Mouse (Mus musculus) hindbrain, postnatal 0 days (tissue): ENCODE measurements around the gene Fam184a. TPM values are rescaled to one million over a fixed set of nuclear protein-coding genes. Genes with fewer than 3 reads are reported as not detected.
A peak's percentile ranks its signal among the peaks of the same experiment; 100 is the strongest.

Source experiments
- ATAC-seq: fragments of 200-750 bp; cut with Nextera tagmentation; 2 replicates; pipeline ENCODE4 v1.8.0; 2017; ENCODE audit warnings: mild to moderate bottlenecking, moderate TSS enrichment, moderate library complexity
- DNase-seq: peaks from one replicate; pipeline ENCODE4 v3.0.0-alpha.2; 2015; ENCODE audit warnings: low spot score
- H3K27ac ChIP-seq: fragments of 300-500 bp; sonication (generic); 2 replicates; pipeline ENCODE4 v1.5.1; 2014; ENCODE audit warnings: mild to moderate bottlenecking
- H3K27me3 ChIP-seq: fragments of 300-500 bp; sonication (generic); 2 replicates; pipeline ENCODE4 v1.6.1; 2014; ENCODE audit warnings: low read length, mixed read lengths; ENCODE audit not compliant: insufficient read depth
- H3K36me3 ChIP-seq: fragments of 300-500 bp; sonication (generic); 2 replicates; pipeline ENCODE4 v1.6.1; 2014; ENCODE audit warnings: low read length, mixed read lengths; ENCODE audit not compliant: insufficient read depth
- H3K4me1 ChIP-seq: fragments of 300-500 bp; sonication (generic); 2 replicates; pipeline ENCODE4 v1.6.1; 2014; ENCODE audit warnings: antibody characterized with exemption, low read length, mixed read lengths; ENCODE audit not compliant: insufficient read depth
- H3K4me2 ChIP-seq: fragments of 300-500 bp; sonication (generic); 2 replicates; pipeline ENCODE4 v1.6.1; 2014; ENCODE audit warnings: low read depth, mild to moderate bottlenecking, low read length, moderate library complexity, mixed read lengths
- H3K4me3 ChIP-seq: fragments of 300-500 bp; sonication (generic); 2 replicates; pipeline ENCODE4 v1.5.1; 2014; ENCODE audit warnings: low read length
- H3K9ac ChIP-seq: fragments of 300-500 bp; sonication (generic); replicated peaks from 2 replicates; pipeline ENCODE4 v1.6.1; 2014; ENCODE audit warnings: mild to moderate bottlenecking, low read length, moderate library complexity, mixed read lengths
- H3K9me3 ChIP-seq: fragments of 300-500 bp; sonication (generic); 2 replicates; pipeline ENCODE4 v1.6.1; 2016; ENCODE audit warnings: low read length, mixed read lengths
- CTCF ChIP-seq: IDR thresholded peaks from 2 replicates; pipeline ENCODE4 v1.5.1; 2016; ENCODE audit warnings: antibody characterized with exemption, control low read depth, low read depth
- WGBS: fragments of 180-500 bp; shearing (Covaris S2); extraction: QIAGEN DNeasy Blood & Tissue Kit; methylation state at CpG from one replicate; pipeline ENCODE4 v1.1.7; 2014; 5-methylcytosine and 5-hydroxymethylcytosine counted together
- polyA plus RNA-seq: library from polyadenylated mRNA; unstranded; fragments of >200 nt; fragmentation: Nextera tagmentation; extraction: Ambion mirVana; gene quantifications from 2 replicates; pipeline ENCODE4 v1.2.1, GENCODE M21; 2015
- total RNA-seq: library from RNA; depleted of rRNA; stranded (reverse); fragments of >200 nt; gene quantifications from 2 replicates; pipeline ENCODE4 v1.2.3, GENCODE M21; 2014; rRNA removed

Gene Fam184a
- total RNA-seq (11.6 and 23.4 TPM in 2 replicates), polyA plus RNA-seq (14.6 and 15.2 TPM in 2 replicates)

GRCm38 (mm10) chr10:53750955-53751652 lies at the start of gene Fam184a:
Gene Fam184a (minus strand): TSS chr10:53751123.
- 2% methylated on average over 68 of the region's 71 CpGs for WGBS
- DNase-seq (peak; percentile 93), ATAC-seq (peak; percentile 96)

GRCm38 (mm10) chr10:53796258-53796581 lies 45.3 kb upstream of the Fam184a start:
- Histone ChIP-seq H3K36me3 (no peaks in the 10 kb centered on the region), H3K9ac (no peak overlapping the region), H3K4me1 (no peaks in the 10 kb centered on the region), H3K9me3 (no peaks in the 10 kb centered on the region), H3K27ac (no peak overlapping the region), H3K4me3 (no peak overlapping the region), H3K27me3 (no peaks in the 10 kb centered on the region), H3K4me2 (no peak overlapping the region)
- peak; percentile 27; the same call in 1 of the 2 replicates for ATAC-seq
- WGBS, result 91% methylated on average over 1 of the region's 1 CpGs
- no peak for DNase-seq
- no peak for TF ChIP-seq CTCF

More at GRCm38 (mm10) chr10:53750955-53751652, at the start of gene Fam184a:
- H3K27ac ChIP-seq, result peak within 1 kb of the TSS; percentile 79
- H3K4me2 ChIP-seq, result peak within 1 kb of the TSS; percentile 90
- TF ChIP-seq CTCF, result no peak
- H3K4me3 ChIP-seq, result peak within 1 kb of the TSS; percentile 87
- H3K36me3 ChIP-seq, result no peaks in the 10 kb centered on the region
- peaks cover 11% of the 10 kb centered on the region; the same call in 1 of the 2 replicates for H3K4me1 ChIP-seq
- no peaks in the 10 kb centered on the region for H3K9me3 ChIP-seq
- H3K9ac ChIP-seq, result peak within 1 kb of the TSS; percentile 84
- no peaks in the 10 kb centered on the region for H3K27me3 ChIP-seq

- H3K4me1 ChIP-seq, result no peaks in the 10 kb centered on the region
- TF ChIP-seq CTCF, result peak; percentile 75
- no peak overlapping the region for H3K27ac ChIP-seq
- DNase-seq (peak; percentile 81), ATAC-seq (peak; percentile 59)
- no peak overlapping the region for H3K4me2 ChIP-seq
- H3K9me3 ChIP-seq, result no peaks in the 10 kb centered on the region
- no peak overlapping the region for H3K4me3 ChIP-seq
- H3K36me3 ChIP-seq, result no peaks in the 10 kb centered on the region
- 8% methylated on average over 2 of the region's 2 CpGs for WGBS
- H3K9ac ChIP-seq, result no peak overlapping the region
- no peaks in the 10 kb centered on the region for H3K27me3 ChIP-seq
These were observed 44.8 kb upstream of the Fam184a start for GRCm38 (mm10) chr10:53795567-53796257.

GRCm38 (mm10) chr10:53791281-53791680 lies 40.4 kb upstream of the Fam184a start:
- TF ChIP-seq CTCF, result no peak
- Histone ChIP-seq H3K4me2 (no peak overlapping the region), H3K9ac (no peak overlapping the region), H3K36me3 (no peaks in the 10 kb centered on the region), H3K27ac (no peak overlapping the region), H3K4me1 (no peaks in the 10 kb centered on the region), H3K4me3 (no peak overlapping the region), H3K9me3 (no peaks in the 10 kb centered on the region), H3K27me3 (no peaks in the 10 kb centered on the region)
- no peak for DNase-seq
- ATAC-seq, result no peak
- WGBS, result 87% methylated on average over 2 of the region's 2 CpGs

GRCm38 (mm10) chr10:53776591-53776990 lies 25.7 kb upstream of the Fam184a start:
- Histone ChIP-seq H3K27ac (no peak overlapping the region), H3K4me2 (no peak overlapping the region), H3K9ac (no peak overlapping the region), H3K9me3 (no peaks in the 10 kb centered on the region), H3K27me3 (no peaks in the 10 kb centered on the region), H3K4me1 (no peaks in the 10 kb centered on the region), H3K4me3 (no peak overlapping the region), H3K36me3 (no peaks in the 10 kb centered on the region)
- ATAC-seq (no peak), DNase-seq (no peak)
- TF ChIP-seq CTCF, result no peak
- 89% methylated on average over 2 of the region's 2 CpGs for WGBS

GRCm38 (mm10) chr10:53772708-53773107 lies 21.8 kb upstream of the Fam184a start:
- no peak overlapping the region for H3K27ac ChIP-seq
- 80% methylated on average over 4 of the region's 4 CpGs for WGBS
- H3K36me3 ChIP-seq, result no peaks in the 10 kb centered on the region
- DNase-seq (no peak), ATAC-seq (no peak)
- no peaks in the 10 kb centered on the region for H3K27me3 ChIP-seq
- no peak overlapping the region for H3K4me3 ChIP-seq
- no peak overlapping the region for H3K9ac ChIP-seq
- no peaks in the 10 kb centered on the region for H3K4me1 ChIP-seq
- no peak overlapping the region for H3K4me2 ChIP-seq
- H3K9me3 ChIP-seq, result no peaks in the 10 kb centered on the region
- no peak for TF ChIP-seq CTCF

GRCm38 (mm10) chr10:53771480-53771879 lies 20.6 kb upstream of the Fam184a start:
- ATAC-seq (no peak), DNase-seq (no peak)
- TF ChIP-seq CTCF, result no peak
- no peaks in the 10 kb centered on the region for H3K27me3 ChIP-seq
- no peak overlapping the region for H3K4me3 ChIP-seq
- H3K9me3 ChIP-seq, result no peaks in the 10 kb centered on the region
- no peak overlapping the region for H3K4me2 ChIP-seq
- WGBS, result 77% methylated on average over 2 of the region's 2 CpGs
- H3K4me1 ChIP-seq, result no peaks in the 10 kb centered on the region
- H3K27ac ChIP-seq, result no peak overlapping the region
- no peaks in the 10 kb centered on the region for H3K36me3 ChIP-seq
- no peak overlapping the region for H3K9ac ChIP-seq
